Mouse (Mus musculus) central nervous system, embryonic 18 days (tissue): ENCODE results near the gene Sdk2. TPM values are rescaled to one million over a fixed set of nuclear protein-coding genes. Genes with fewer than 3 reads are reported as not detected.

Source experiments
- polyA plus RNA-seq: library from polyadenylated mRNA; depleted of rRNA; stranded (reverse); fragments of >200 nt; gene quantifications from 2 replicates; pipeline ENCODE4 v1.2.3, GENCODE M21; 2012; rRNA removed

The Sdk2 gene
- 3.2 and 3.5 TPM in 2 replicates for polyA plus RNA-seq

GRCm38 (mm10) chr11:114066951-114067762, at the start of gene Sdk2:
TSS of gene Sdk2 (minus strand) at chr11:114067046.

GRCm38 (mm10) chr11:113751484-113752084, 315.3 kb downstream of the Sdk2 start, which contains the start of gene Cdc42ep4:
TSS of gene Cdc42ep4 (minus strand) at chr11:113751881.

